Mouse (Mus musculus): ENCODE measurements around the gene Fyn. TPM values are rescaled to one million over a fixed set of nuclear protein-coding genes. Genes with fewer than 3 reads are reported as not detected.

Gene Fyn
- total and polyA plus RNA-seq, 2 experiments from 2014 or later = 10.8 to 24.1 TPM

- Histone ChIP-seq H3K4me3 (ENCODE audit: low read depth, low read length) (no peak overlapping the region), H3K4me1 (ENCODE audit: control insufficient read depth, insufficient read depth) (peaks cover 7% of the 10 kb centered on the region), H3K9ac (replicated peaks; ENCODE audit: low read depth, low read length) (no peak overlapping the region), H3K27me3 (ENCODE audit: control insufficient read depth, insufficient read depth, low read length) (no peaks in the 10 kb centered on the region), H3K36me3 (replicated peaks; ENCODE audit: control insufficient read depth, insufficient read depth, low read length) (peaks cover 19% of the 10 kb centered on the region), H3K9me3 (replicated peaks; ENCODE audit: control insufficient read depth, low read length) (no peaks in the 10 kb centered on the region), H3K27ac (ENCODE audit: low read depth) (no peak overlapping the region), H3K4me2 (ENCODE audit: low read depth, low read length) (no peak overlapping the region)
- TF ChIP-seq EP300 (IDR thresholded peaks at IDR 0.05; ENCODE audit: low read depth) (no peak), CTCF (IDR thresholded peaks at IDR 0.05; ENCODE audit: low read depth) (no peak)
- DNase-seq (ENCODE audit: low spot score) (no peak), ATAC-seq (ENCODE audit: insufficient read depth, low read depth) (no peak)
- WGBS = 48% methylated on average over 1 of the region's 1 CpGs
These were observed 152.7 kb downstream of the Fyn start for GRCm38 (mm10) chr10:39521327-39521726.

DNA sequence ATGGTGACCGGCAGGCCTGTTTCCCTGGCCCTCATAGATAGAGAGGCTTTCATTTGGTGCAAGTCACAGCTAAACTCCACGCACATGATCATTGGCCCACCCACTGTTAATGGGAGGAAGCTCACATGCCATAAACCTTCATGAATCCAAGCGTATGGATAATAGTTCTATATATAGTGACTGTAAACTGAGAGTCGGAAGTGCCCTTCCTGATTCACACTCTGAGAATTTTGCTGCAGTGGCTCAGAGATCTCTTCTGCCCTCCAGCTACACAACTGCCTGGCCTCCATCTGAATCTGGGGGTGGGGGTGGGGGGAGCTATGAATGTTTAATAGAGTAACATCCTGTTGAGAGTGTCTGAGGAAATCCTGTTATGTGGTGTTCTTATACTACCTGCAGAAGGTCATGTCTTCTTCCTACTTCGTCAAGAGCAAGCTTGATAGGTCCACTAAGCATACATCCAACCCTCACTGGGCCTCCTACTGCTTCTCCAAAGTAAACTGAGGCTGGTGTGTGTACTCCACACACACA lies 153.3 kb downstream of the Fyn start:
- H3K27ac ChIP-seq (ENCODE audit: low read depth) = no peak overlapping the region
- no peak overlapping the region for H3K9ac ChIP-seq (replicated peaks; ENCODE audit: low read depth, low read length)
- H3K36me3 ChIP-seq (replicated peaks; ENCODE audit: control insufficient read depth, insufficient read depth, low read length) = peaks cover 21% of the 10 kb centered on the region
- no peak overlapping the region for H3K4me3 ChIP-seq (ENCODE audit: low read depth, low read length)
- no peaks in the 10 kb centered on the region for H3K27me3 ChIP-seq (ENCODE audit: control insufficient read depth, insufficient read depth, low read length)
- ATAC-seq (ENCODE audit: insufficient read depth, low read depth) (no peak), DNase-seq (ENCODE audit: low spot score) (no peak)
- H3K4me1 ChIP-seq (ENCODE audit: control insufficient read depth, insufficient read depth) = peaks cover 7% of the 10 kb centered on the region
- TF ChIP-seq CTCF (IDR thresholded peaks at IDR 0.05; ENCODE audit: low read depth) (no peak), EP300 (IDR thresholded peaks at IDR 0.05; ENCODE audit: low read depth) (no peak)
- no peaks in the 10 kb centered on the region for H3K9me3 ChIP-seq (replicated peaks; ENCODE audit: control insufficient read depth, low read length)
- 34% methylated on average over 5 of the region's 5 CpGs for WGBS
- H3K4me2 ChIP-seq (ENCODE audit: low read depth, low read length) = no peak overlapping the region

GRCm38 (mm10) chr10:39522857-39523614 lies 154.4 kb downstream of the Fyn start:
- no peak for TF ChIP-seq EP300 (IDR thresholded peaks at IDR 0.05; ENCODE audit: low read depth)
- TF ChIP-seq CTCF (IDR thresholded peaks at IDR 0.05; ENCODE audit: low read depth) = no peak
- Histone ChIP-seq H3K9me3 (replicated peaks; ENCODE audit: control insufficient read depth, low read length) (no peaks in the 10 kb centered on the region), H3K36me3 (replicated peaks; ENCODE audit: control insufficient read depth, insufficient read depth, low read length) (peaks cover 28% of the 10 kb centered on the region), H3K27me3 (ENCODE audit: control insufficient read depth, insufficient read depth, low read length) (no peaks in the 10 kb centered on the region), H3K4me1 (ENCODE audit: control insufficient read depth, insufficient read depth) (peaks cover 7% of the 10 kb centered on the region), H3K4me3 (ENCODE audit: low read depth, low read length) (no peak overlapping the region), H3K27ac (ENCODE audit: low read depth) (no peak overlapping the region), H3K4me2 (ENCODE audit: low read depth, low read length) (no peak overlapping the region), H3K9ac (replicated peaks; ENCODE audit: low read depth, low read length) (no peak overlapping the region)
- ATAC-seq (ENCODE audit: insufficient read depth, low read depth) (no peak), DNase-seq (ENCODE audit: low spot score) (no peak)
- whole genome bisulfite sequencing = 73% methylated on average over 11 of the region's 11 CpGs

- no peaks in the 10 kb centered on the region for H3K9me3 ChIP-seq (replicated peaks; ENCODE audit: control insufficient read depth, low read length)
- ATAC-seq (ENCODE audit: insufficient read depth, low read depth) = no peak
- DNase-seq (ENCODE audit: low spot score) = no peak
These were observed 155.7 kb downstream of the Fyn start for GRCm38 (mm10) chr10:39524355-39524754.

GRCm38 (mm10) chr10:39525431-39525830 lies 156.8 kb downstream of the Fyn start:
- Histone ChIP-seq H3K27ac (ENCODE audit: low read depth) (no peak overlapping the region), H3K9me3 (replicated peaks; ENCODE audit: control insufficient read depth, low read length) (no peaks in the 10 kb centered on the region), H3K36me3 (replicated peaks; ENCODE audit: control insufficient read depth, insufficient read depth, low read length) (peaks cover 38% of the 10 kb centered on the region), H3K27me3 (ENCODE audit: control insufficient read depth, insufficient read depth, low read length) (no peaks in the 10 kb centered on the region), H3K4me1 (ENCODE audit: control insufficient read depth, insufficient read depth) (peaks cover 7% of the 10 kb centered on the region), H3K9ac (replicated peaks; ENCODE audit: low read depth, low read length) (no peak overlapping the region), H3K4me2 (ENCODE audit: low read depth, low read length) (no peak overlapping the region), H3K4me3 (ENCODE audit: low read depth, low read length) (no peak overlapping the region)
- TF ChIP-seq EP300 (IDR thresholded peaks at IDR 0.05; ENCODE audit: low read depth) (no peak), CTCF (IDR thresholded peaks at IDR 0.05; ENCODE audit: low read depth) (no peak)
- DNase-seq (ENCODE audit: low spot score) (no peak), ATAC-seq (ENCODE audit: insufficient read depth, low read depth) (no peak)
- whole genome bisulfite sequencing = 93% methylated on average over 13 of the region's 13 CpGs

More at GRCm38 (mm10) chr10:39524355-39524754, 155.7 kb downstream of the Fyn start:
- Histone ChIP-seq H3K9ac (replicated peaks; ENCODE audit: low read depth, low read length) (no peak overlapping the region), H3K27ac (ENCODE audit: low read depth) (no peak overlapping the region), H3K4me2 (ENCODE audit: low read depth, low read length) (no peak overlapping the region), H3K27me3 (ENCODE audit: control insufficient read depth, insufficient read depth, low read length) (no peaks in the 10 kb centered on the region), H3K36me3 (replicated peaks; ENCODE audit: control insufficient read depth, insufficient read depth, low read length) (peaks cover 37% of the 10 kb centered on the region), H3K4me3 (ENCODE audit: low read depth, low read length) (no peak overlapping the region), H3K4me1 (ENCODE audit: control insufficient read depth, insufficient read depth) (peaks cover 7% of the 10 kb centered on the region)
- no peak for TF ChIP-seq EP300 (IDR thresholded peaks at IDR 0.05; ENCODE audit: low read depth)
- TF ChIP-seq CTCF (IDR thresholded peaks at IDR 0.05; ENCODE audit: low read depth) = no peak
- WGBS = 38% methylated on average over 8 of the region's 8 CpGs
